17 mouse cellular contexts compared by ENCODE assay signal in the genomic region with DNA sequence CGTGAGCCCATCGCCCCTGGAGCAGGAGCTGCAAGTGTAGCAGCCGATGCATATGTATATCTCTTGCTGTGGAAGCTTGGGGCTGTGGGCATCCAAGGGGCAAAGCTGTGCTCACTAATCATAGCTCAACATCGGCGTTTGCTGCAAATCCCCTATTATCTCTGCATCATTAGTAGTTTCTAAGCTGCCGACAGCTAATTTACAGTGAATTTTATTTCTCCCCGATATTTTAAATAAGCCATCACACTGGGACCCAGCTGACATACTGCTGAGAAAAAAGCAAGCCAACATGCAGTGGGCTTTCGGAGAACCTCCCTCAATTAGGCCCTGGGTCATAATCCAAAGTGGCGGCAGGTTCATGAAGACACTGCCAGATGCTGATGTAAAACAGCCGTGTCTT.
"Had no signal": no experiment of that assay in that cellular context is flagged by ENCODE, and none has a peak within 500 bp of the region (broad histone marks: within the 10 kb centered on the region; RNA-seq: fewer than 3 reads in every experiment).

No protein-coding gene starts in this region.

- H3K27me3 ChIP-seq: limb, embryonic 12.5 days; liver, embryonic 13.5 days; lung, embryonic 15.5 days; megakaryocyte, embryonic 14.5 days; neural tube, embryonic 12.5 days had no signal

- ATAC-seq: intestine, postnatal 0 days; liver, postnatal 0 days had no signal

- H3K36me3 ChIP-seq: limb, embryonic 12.5 days; liver, embryonic 13.5 days; lung, embryonic 15.5 days; neural tube, embryonic 12.5 days had no signal

- DNase-seq: kidney, adult 8-10 months; kidney, postnatal 25 days; layer of hippocampus, adult 9-11 months; liver; liver, embryonic 13.5 days; liver, postnatal 0 days; lung, postnatal 14 days; right cerebral cortex, adult 18-20 months; right cerebral cortex, postnatal 25 days; thymus, postnatal 36 days had no signal

- H3K27ac ChIP-seq: limb, embryonic 12.5 days; liver, embryonic 13.5 days; lung, embryonic 15.5 days; macrophage; neural tube, embryonic 12.5 days had no signal

- H3K9ac ChIP-seq: limb, embryonic 12.5 days; liver, embryonic 13.5 days; liver, postnatal 0 days; lung, embryonic 15.5 days; neural tube, embryonic 12.5 days had no signal

- H3K4me1 ChIP-seq: liver, embryonic 13.5 days; megakaryocyte, embryonic 14.5 days had no signal

- H3K4me2 ChIP-seq: limb, embryonic 12.5 days; liver, embryonic 13.5 days; lung, embryonic 15.5 days; neural tube, embryonic 12.5 days had no signal

- H3K4me3 ChIP-seq: limb, embryonic 12.5 days; liver, embryonic 13.5 days; lung, embryonic 15.5 days; megakaryocyte, embryonic 14.5 days; myocyte; neural tube, embryonic 12.5 days had no signal

- H3K9me3 ChIP-seq: limb, embryonic 12.5 days; liver, embryonic 13.5 days; lung, embryonic 15.5 days; neural tube, embryonic 12.5 days had no signal
